Mouse (Mus musculus): ENCODE measurements around the gene Tspan6.

Tspan6 gene

GRCm38 (mm10) chrX:133898014-133898542 is at the start of gene Tspan6:
Tspan6 (minus strand) TSS chrX:133898429.
- peak; percentile 82 for DNase-seq

GRCm38 (mm10) chrX:133947427-133947826 is 49.2 kb upstream of the Tspan6 start:
- DNase-seq: peak; percentile 33

- no peak for DNase-seq
These were observed 41.3 kb upstream of the Tspan6 start for GRCm38 (mm10) chrX:133939561-133939960.

GRCm38 (mm10) chrX:133936605-133937225 is 38.5 kb upstream of the Tspan6 start:
- DNase-seq: no peak

GRCm38 (mm10) chrX:133931302-133932013 is 33.2 kb upstream of the Tspan6 start:
- peak; percentile 31 for DNase-seq

- DNase-seq: no peak
These were observed 28.5 kb upstream of the Tspan6 start for GRCm38 (mm10) chrX:133926760-133927159.

- no peak for DNase-seq
These were observed 23.0 kb upstream of the Tspan6 start for GRCm38 (mm10) chrX:133921187-133921586.

- no peak for DNase-seq
These were observed 16.0 kb upstream of the Tspan6 start for GRCm38 (mm10) chrX:133914219-133914618.

- DNase-seq: no peak
These were observed 14.8 kb upstream of the Tspan6 start for GRCm38 (mm10) chrX:133913006-133913405.

- DNase-seq: no peak
These were observed 13.3 kb upstream of the Tspan6 start for GRCm38 (mm10) chrX:133911397-133912103.

GRCm38 (mm10) chrX:133908261-133908660 is 10.0 kb upstream of the Tspan6 start, which contains the start of gene Srpx2:
Srpx2 (plus strand) TSS chrX:133908426.
- DNase-seq: no peak

GRCm38 (mm10) chrX:133888111-133888510 is 10.1 kb downstream of the Tspan6 start:
- DNase-seq: peak; percentile 2

- no peak for DNase-seq
These were observed 10.9 kb downstream of the Tspan6 start for GRCm38 (mm10) chrX:133887308-133887707.

GRCm38 (mm10) chrX:133869743-133870142 is 28.5 kb downstream of the Tspan6 start:
- DNase-seq: no peak

- no peak for DNase-seq
These were observed 44.6 kb downstream of the Tspan6 start for GRCm38 (mm10) chrX:133853637-133854036.

- no peak for DNase-seq
These were observed 47.5 kb downstream of the Tspan6 start, which contains the start of gene Tnmd for GRCm38 (mm10) chrX:133850680-133851079. Tnmd (plus strand) TSS chrX:133850980.
